Mouse (Mus musculus): Measurements from ENCODE around the gene Glod4.

Glod4 gene

DNA sequence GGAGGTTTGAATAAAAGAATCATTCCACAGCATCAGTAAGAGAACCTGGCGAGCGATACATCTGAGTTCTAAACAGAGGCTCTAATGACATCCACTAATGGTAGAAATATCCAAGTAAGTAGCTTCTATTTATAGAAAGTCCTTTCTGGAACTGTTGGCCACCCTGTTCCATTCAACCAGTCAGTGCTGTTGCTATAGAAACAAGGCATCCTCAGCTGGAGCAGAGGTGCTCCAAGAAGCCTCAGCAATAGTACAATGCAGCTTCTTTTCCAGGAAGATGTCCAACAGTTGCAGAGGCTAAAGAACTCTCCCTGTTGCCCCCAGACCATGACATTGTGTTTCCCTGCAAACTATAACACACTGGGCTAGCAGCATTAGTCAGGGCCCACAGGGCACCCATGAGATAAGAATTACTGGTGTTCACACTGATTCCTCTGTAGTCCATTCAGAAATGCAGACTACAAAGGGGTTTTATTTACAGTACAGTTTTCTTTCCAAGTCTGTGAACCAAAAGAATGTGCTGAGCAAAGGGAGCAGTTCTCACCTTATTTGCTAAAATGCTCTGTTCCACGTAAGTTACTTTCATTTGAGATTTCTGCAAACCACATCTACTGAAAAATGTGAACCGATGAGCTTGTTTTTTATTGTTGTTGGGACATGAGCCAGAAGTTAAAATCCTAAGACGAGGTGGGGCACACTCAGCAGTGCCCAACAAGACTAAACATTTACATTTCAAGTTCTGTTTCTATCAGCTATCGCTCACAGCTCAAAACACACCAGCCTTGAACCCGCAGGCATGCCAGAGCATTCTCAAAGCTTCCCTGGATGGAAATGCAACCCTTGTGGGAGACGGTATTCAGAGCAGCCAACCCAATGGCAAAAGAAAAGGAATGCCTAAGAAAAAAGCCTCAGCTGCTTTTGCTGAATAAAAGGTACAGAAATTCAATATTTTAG is 95.2 kb downstream of the Glod4 start:
- DNase-seq (ENCODE audit: low spot score in 2 of 2) = peak; percentile 24 to 56

DNA sequence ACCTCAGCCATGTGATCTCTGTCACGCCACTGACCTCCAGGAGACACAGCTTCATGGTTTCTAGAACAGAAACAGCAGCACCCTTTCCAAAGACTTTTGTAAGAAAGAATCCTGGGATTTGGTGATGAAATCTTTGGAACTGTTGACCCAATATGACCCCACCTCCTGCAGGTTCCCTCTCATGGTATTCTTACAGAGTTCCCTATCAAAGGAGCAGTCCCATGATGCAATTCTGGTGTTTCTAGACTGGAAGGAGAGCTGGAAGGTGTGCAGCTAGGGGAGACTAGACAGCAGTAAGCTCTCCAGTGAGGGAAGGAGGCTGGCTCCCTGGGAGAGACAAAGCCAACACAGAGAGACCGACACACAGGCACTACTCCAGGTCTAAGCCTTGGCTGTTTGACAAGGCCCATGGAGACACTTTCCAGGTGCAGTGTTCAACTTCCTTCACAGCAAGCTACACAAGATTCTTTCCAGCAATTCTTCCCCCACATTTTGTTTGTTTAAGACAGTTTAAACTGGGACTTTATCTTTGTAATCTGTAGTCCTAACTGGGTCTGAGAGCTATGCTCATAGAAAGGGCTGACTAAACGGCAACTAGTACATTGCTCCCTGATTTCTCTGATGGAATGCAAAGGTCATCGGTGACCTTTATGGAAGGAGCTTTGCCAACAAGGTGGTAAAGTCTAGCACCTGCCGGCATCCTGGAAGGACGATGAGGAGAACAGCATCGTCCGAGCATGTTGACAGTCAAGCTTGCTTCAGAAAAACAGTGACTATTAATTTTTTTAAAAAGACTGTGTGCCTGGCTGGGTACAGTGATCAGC is 97.1 kb downstream of the Glod4 start:
- DNase-seq (ENCODE audit: low spot score in 2 of 2) = no peak

DNA sequence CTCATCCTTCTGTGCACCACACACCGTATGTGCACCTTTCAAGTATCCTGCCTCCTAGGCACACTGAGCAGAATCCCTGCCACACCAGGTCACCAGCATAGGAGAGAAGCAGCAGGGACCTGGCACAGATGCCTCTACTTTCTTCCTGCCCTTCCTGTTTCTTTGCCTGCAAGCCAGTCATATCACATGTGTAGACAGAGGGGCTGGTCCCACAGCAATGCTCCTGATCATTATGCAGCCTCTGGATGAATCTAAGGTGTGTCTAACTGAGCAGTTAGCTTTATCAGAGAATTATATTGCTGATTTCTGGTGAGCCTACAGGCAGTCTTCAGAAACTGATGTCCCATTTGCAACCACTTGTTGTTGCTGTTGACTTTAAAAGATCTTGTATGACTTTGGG is 98.4 kb downstream of the Glod4 start:
- no peak for DNase-seq (ENCODE audit: low spot score in 2 of 2)

DNA sequence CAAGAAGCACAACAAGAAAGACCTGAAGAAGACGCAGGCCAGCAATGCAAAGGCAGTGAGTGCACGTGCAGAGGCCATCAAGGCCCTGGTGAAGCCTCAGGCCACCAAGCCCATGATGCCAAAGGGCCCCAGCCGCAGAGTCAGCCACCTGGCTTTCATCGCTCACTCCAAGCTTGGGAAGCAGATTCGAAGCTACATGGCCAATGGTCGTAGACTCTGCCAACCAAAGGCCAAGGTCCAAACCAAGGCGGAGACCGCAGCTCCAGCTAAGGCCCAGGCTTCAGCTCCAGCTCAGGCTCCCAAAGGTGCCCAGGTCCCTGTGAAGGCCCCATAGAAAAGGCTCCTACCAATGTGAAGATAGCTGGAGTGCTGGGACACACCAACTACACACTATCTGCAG is 99.1 kb downstream of the Glod4 start:
- DNase-seq (ENCODE audit: low spot score in 2 of 2) = no peak

DNA sequence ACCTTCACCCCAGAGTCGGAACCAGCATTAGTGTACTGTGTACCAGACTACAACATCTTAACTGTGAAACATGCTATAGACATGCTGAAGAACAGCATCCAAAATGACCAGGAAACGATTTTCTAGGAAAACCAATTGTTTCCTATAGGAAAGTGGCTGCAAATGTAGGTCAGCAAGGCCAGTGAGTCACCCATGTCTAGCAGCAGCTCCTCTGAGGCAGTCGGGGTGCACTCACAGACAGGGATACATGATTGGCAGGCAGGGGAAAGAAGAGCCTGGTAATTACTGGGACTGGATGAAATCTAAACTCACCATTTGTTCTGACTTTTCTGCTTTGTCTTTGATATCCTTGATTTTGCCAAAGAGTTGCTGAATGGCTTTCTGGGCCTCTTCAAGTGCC is 105.5 kb downstream of the Glod4 start:
- no peak for DNase-seq (ENCODE audit: low spot score in 2 of 2)

DNA sequence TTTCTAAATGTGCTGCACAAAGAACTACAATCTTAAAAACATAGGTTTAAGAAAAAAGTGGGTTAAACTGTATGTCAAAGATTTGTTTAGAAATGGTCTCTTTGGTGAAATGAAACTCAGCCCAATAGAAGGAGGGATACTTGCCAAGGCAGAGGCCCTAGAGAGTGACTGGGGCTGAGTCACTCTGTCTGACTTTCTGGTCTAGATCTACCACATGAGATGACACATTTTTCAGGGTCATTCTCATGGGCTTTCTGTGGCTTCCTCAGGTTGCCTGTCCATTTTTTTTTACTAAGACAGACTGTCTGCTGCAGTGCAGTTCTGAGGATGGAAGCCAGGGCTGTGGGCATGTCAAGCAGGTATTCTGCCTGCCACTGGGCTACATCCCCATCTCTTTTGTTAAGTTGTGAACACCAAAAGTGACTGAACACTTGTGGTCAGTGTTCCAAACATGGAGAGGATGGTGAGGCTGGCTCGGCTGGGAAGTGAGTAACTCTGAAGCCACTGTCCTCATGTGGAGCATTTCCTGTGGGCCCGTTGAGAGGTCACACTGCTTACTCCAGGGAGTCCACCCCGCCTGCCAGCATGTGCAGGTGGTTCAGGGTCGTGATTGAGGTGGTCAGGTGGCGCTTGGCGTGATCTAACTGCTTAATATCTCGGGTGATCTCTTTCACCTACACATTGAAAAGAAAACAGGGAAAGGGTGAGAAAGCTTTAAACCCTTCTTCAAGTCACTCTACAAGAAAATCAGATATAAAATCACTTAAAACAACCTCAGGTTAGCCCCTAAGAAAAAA is 107.7 kb downstream of the Glod4 start:
- no peak for DNase-seq (ENCODE audit: low spot score in 2 of 2)

DNA sequence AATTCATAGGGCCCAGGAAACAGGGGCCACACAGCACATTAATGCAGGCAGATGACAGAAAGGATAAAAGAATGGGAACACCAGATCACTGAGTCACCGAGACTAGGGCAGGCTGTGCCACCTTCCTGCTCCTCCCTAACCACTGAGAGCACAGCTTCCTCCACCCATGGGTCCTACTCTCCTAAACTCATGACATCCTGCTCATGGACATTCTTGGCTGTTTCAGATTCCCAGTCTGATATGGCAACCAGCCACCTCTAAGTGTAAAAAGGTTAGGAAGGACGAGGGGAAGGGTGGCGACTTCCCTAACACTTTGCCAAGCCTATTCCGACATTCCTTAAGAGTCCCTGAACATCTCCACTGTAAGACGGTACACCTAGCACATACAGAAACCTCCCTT is 112.7 kb downstream of the Glod4 start:
- no peak for DNase-seq (ENCODE audit: low spot score in 2 of 2)

DNA sequence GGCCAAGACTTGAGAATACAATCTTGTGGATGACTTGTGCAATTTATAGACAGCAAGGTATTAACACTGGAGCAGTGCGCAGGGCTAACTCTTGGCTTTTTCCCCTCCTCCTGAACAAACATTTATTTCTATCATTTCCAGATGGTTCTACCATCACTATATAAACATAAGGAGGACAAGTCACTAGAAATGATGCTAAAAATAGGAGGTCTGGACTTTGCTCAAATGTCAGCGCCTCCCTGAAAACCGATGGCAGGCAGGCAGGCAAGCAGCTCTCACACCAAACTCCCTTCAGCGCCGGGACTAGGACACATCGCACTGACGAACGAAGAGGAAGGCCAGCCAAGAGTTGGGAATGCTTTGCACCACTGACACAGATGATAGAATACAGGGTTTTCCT is 118.1 kb downstream of the Glod4 start:
- no peak for DNase-seq (ENCODE audit: low spot score in 2 of 2)

DNA sequence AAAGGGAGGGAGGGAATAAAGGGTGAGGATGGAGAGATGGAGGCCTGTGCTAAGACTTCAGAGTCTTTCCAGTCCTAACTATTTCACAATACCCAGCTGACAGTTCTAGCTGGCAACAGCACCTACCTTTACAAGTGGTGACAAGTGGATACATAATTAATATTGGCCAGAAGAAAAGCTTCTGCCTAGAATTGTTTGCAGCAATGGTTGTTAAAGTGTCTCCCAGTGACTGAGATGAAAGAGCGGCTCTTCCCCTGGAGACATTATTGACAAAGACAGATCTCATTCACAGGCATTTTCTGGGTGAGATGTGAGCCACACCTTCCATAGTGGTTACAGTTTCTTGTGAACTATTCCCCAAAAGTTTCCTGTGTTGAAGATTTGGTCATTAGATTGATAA is 120.0 kb downstream of the Glod4 start:
- no peak for DNase-seq (ENCODE audit: low spot score in 2 of 2)

DNA sequence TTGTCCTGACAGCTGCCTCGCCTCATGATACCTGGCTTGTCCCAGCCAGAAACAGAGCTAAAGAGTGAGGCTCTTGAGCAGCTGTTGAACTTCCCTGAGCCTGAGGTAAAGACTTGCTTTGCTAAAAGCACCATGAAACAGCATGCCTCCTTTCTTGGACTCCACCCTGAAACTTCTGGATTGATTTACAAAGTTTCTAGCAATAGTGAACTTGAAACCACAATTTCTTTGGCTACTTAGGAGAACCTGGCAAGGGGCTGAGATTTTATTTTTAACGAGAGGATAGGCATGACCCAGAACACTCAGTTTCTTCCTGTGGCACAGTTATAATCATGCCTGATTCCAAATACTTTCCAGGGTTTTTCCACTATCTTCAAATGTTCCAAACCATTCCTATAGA is 121.0 kb downstream of the Glod4 start:
- DNase-seq (ENCODE audit: low spot score in 2 of 2) = no peak

DNA sequence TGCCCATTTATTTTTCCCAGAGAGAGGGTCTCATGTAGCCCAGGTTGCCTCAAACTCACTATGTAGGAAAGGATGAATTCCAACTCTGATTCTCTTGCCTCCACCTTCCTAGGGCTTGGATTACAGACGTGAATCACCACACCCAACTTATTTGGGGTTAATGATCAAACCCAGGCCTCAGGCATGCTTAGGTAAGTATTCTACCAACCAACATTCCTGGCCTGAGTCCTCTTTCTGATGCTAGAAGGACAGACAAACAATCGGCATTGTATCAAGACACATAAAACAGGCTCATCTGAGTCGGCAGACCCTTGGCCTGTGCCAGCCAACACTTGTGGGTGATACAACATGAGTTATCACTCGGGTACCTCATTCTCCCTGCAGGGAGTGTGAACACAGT is 122.4 kb downstream of the Glod4 start:
- no peak for DNase-seq (ENCODE audit: low spot score in 2 of 2)

DNA sequence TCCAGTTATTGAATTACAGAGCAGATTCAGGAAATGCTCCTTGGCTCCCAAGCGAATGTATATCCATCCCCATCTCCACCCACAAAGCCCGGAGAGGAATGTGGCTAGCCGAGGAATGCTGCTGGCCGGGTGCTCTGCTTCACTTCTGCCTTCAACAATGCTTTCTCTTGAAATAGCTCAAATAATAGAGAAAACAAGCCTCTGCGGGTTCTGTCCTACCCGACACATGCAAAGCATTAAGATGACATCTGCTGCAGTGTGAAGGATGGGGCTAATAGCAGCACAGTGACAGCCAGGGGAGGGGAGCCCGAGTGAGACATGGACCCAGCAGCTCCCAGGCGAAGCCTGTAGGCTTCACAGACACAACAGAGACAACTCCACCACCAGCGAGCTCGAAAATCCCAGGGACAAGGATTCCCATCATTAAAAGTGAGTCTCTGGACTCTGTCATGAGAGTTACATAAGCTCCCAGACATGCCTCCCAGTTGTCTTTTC is 123.1 kb downstream of the Glod4 start:
- no peak for DNase-seq (ENCODE audit: low spot score in 2 of 2)

DNA sequence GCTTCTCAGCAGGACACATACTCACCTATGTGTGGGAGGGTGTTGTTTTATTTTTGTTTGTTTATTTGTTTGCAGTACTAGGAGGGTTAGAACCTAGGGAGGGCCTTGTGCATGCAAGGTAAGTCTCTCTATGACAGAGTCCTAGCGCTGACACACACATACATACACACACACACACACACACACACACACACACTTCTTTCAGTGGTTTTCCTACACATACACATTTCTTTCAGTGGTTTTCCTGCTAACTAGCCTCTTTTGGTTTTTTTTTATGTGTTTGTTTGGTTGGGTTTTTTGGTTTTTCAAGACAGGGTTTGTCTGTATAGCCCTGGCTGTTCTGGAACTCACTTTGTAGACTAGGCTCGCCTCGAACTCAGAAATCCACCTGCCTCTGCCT is 133.1 kb downstream of the Glod4 start:
- DNase-seq (ENCODE audit: low spot score in 2 of 2) = no peak

DNA sequence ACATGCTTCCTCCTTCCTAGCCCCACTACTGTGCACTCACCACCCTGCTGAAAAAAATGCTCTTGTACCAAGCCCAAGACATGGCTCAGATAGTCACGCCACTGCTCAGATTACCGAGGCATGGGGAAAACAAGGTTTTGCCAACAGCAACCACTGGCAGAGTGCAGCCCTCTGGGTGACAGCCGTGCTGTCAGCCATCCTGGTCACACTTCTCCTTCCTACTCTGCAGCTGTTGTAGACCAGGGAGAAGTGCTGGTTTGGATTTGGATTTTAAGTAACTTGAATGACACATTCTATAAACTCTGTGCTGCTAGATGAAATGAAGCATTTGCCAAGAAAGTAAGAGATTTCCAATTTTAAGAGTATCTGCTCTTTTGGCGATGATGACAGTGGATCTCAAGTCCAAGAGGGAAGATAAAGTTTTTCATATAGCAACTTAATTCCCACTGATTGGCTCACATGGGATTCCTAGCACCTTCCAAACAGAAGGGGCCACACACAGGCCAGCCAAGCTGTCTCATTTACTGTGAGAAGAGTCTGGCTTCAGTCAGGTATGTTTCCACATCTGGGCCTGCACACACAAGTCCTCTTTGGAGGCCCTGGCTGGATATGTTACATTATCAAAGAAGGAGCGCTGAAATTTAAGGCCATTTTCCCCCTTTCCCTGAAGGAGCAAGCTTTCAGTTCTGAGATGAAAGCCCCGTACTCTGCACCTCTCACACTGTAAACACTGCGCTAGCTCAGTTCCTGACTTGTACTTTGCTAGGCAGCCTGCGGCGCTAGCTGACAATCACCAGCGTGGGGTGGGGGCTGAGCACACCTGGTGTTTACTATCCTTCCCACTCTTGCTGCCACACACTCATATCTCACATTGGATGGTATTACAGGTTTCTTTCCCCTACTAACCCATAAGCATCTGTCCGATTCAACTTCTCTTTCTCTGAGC is 136.7 kb downstream of the Glod4 start:
- no peak for DNase-seq (ENCODE audit: low spot score in 2 of 2)

DNA sequence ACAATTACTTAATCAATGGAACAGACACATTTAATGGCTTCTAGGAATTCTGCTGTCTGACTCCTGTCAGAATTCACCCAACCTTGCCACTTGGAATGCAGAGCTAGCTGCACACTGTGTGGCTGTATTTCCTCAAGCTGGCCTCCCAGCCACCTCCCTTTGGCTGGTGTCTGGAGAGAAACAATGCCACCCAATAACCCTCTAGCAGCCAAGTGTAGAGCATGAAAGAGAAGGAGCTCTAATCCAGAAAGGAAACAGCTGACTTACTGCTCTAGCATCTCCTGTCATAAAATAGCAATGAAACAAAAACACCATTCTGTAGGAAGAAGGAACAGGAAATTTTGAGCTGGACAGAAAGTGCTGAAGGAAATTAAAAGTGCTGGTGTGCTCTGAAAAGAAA is 142.4 kb downstream of the Glod4 start:
- DNase-seq (ENCODE audit: low spot score in 2 of 2) = no peak

DNA sequence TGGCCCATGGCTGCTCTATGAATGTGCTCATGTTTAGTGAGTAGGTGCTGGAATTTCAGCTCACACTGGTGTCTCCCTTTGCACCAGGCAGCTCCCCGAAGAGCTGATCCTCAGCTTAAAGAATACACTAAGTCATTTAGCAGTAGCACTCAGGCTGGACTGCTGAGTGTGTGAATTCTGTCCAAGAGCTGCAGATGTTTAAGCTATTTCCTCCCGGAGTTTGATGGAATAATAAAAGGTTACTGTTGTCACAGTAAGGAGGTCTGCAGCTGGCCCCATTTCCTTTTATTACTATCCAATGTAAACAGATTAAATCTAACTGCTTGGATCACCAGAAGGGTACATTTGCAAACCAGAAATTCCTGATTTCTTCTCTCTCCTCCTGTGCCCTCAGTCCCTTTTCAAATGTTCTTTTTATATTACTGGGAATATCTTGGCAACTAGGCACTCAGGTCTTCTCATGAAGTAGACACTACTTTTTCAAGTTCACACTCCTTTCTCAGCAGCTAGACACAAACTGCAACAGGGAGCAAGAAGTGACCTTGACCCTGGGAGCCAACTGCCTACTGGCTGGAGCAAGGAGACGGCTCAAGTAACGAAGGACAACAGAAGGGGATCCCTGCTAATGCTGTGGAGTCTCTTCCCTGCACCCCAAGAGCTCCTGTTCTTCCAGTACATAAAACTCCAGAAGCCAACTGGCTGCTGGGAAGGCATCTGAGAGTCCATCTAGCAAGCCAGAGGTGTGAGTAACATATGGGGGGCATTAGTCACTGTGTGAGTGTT is 144.1 kb downstream of the Glod4 start:
- no peak for DNase-seq (ENCODE audit: low spot score in 2 of 2)

DNA sequence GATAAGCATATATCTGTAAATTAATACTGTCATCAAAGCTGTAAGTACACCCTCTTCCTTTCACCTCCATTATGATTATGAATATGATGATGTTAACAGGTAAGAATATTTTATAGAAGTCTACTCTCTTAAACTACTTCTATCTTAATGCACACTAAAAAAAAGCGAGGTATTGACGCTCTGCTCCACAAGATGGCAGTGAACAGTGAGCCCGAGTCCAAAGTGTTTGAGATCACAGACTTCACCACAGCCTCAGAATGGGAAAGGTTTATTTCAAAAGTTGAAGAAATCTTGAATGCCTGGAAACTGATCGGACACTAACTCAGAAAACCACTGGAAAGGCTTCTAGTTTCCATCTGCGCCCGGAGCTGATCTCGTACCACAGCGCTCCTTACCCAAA is 149.9 kb downstream of the Glod4 start:
- DNase-seq (ENCODE audit: low spot score in 2 of 2) = peak in 1 of 2 experiments; percentile 26

DNA sequence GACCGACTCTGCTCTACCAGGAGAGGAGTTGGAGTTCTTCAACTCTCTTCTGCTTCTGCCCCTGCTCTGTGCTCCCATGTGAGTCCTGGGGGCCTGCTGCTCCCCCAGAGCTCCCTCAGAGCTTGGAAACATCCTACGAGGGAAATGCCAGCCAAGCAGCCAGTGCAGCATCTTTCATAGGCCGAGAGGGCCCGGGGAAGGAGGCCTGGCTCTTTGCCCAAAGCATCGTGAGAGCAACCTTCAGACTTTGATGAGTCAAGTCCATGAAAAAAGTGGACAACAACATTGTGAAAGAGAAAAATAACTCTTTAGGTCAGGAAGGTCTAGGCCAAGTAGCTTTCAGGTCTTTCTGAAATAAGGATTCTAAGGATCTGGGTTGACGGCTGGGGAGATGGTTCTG is 153.7 kb downstream of the Glod4 start:
- DNase-seq (ENCODE audit: low spot score in 2 of 2) = peak in 1 of 2 experiments; percentile 23

DNA sequence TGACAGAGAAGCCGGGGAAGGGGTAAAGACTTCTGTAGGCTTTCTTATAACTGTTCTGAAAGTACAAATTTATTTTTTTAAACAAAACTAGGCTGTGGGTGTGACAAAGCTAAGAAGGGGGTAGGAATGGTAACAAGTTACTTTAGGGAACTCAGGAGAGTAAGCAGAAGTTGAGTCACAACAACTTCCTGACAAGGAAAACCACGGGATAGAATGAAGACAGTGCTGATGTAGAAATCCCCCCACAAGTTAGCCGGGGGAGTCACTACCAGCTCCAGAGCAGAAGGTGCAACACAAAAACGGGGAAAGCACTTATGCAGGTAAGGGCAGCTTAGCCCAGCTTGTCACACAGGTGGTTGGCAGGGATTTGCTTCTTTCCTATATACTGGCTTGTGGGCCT is 155.0 kb downstream of the Glod4 start:
- DNase-seq (ENCODE audit: low spot score in 2 of 2) = no peak

Data from right cerebral cortex, postnatal 10 days (tissue).